Mouse (Mus musculus) lung, postnatal 0 days (tissue): Measurements from ENCODE around the gene Dcn. TPM values are rescaled to one million over a fixed set of nuclear protein-coding genes. Genes with fewer than 3 reads are reported as not detected.
A peak's percentile ranks its signal among the peaks of the same experiment; 100 is the strongest.

ENCODE experiments used
- ATAC-seq: fragments of 200-750 bp; cut with Nextera tagmentation; 2 replicates; pipeline ENCODE4 v1.8.0; 2017; ENCODE audit warnings: moderate library complexity
- DNase-seq: peaks from one replicate; pipeline ENCODE4 v3.0.0-alpha.2; 2016; ENCODE audit warnings: low spot score
- H3K27ac ChIP-seq: fragments of 300-500 bp; sonication (generic); 2 replicates; pipeline ENCODE4 v1.5.1; 2014; ENCODE audit warnings: antibody characterized with exemption, mild to moderate bottlenecking, low read length, mixed read lengths
- H3K27me3 ChIP-seq: fragments of 300-500 bp; sonication (generic); replicated peaks from 2 replicates; pipeline ENCODE4 v1.6.1; 2014; ENCODE audit warnings: low read length, mixed read lengths; ENCODE audit not compliant: insufficient read depth
- H3K36me3 ChIP-seq: fragments of 300-500 bp; sonication (generic); 2 replicates; pipeline ENCODE4 v1.6.1; 2014; ENCODE audit warnings: low read length, mixed read lengths; ENCODE audit not compliant: insufficient read depth
- H3K4me1 ChIP-seq: fragments of 300-500 bp; sonication (generic); 2 replicates; pipeline ENCODE4 v1.6.1; 2014; ENCODE audit warnings: antibody characterized with exemption, low read depth, low read length, mixed read lengths; ENCODE audit not compliant: insufficient read depth
- H3K4me2 ChIP-seq: fragments of 300-500 bp; sonication (generic); replicated peaks from 2 replicates; pipeline ENCODE4 v1.6.1; 2014; ENCODE audit warnings: low read depth, mild to moderate bottlenecking, low read length, moderate library complexity, mixed read lengths
- H3K4me3 ChIP-seq: fragments of 300-500 bp; sonication (generic); 2 replicates; pipeline ENCODE4 v1.5.1; 2014; ENCODE audit warnings: low read depth, low read length
- H3K9ac ChIP-seq: fragments of 300-500 bp; sonication (generic); replicated peaks from 2 replicates; pipeline ENCODE4 v1.6.1; 2014; ENCODE audit warnings: low read depth, mild to moderate bottlenecking
- H3K9me3 ChIP-seq: fragments of 300-500 bp; sonication (generic); 2 replicates; pipeline ENCODE4 v1.6.1; 2016; ENCODE audit warnings: low read length, mixed read lengths
- CTCF ChIP-seq: IDR thresholded peaks from 2 replicates; pipeline ENCODE4 v1.5.1; 2016; ENCODE audit warnings: antibody characterized with exemption, mild to moderate bottlenecking
- EP300 ChIP-seq: IDR thresholded peaks from 2 replicates; pipeline ENCODE4 v1.6.1; 2016; ENCODE audit warnings: antibody characterized with exemption, mild to moderate bottlenecking, control low read depth
- WGBS: fragments of 180-500 bp; shearing (Covaris S2); extraction: QIAGEN DNeasy Blood & Tissue Kit; methylation state at CpG from one replicate; pipeline ENCODE4 v1.1.7; 2014; 5-methylcytosine and 5-hydroxymethylcytosine counted together
- polyA plus RNA-seq: library from polyadenylated mRNA; unstranded; fragments of >200 nt; fragmentation: Nextera tagmentation; extraction: Ambion mirVana; gene quantifications from 2 replicates; pipeline ENCODE4 v1.2.1, GENCODE M21; 2015

Gene Dcn
- polyA plus RNA-seq: 35.4 and 42.5 TPM in 2 replicates

DNA sequence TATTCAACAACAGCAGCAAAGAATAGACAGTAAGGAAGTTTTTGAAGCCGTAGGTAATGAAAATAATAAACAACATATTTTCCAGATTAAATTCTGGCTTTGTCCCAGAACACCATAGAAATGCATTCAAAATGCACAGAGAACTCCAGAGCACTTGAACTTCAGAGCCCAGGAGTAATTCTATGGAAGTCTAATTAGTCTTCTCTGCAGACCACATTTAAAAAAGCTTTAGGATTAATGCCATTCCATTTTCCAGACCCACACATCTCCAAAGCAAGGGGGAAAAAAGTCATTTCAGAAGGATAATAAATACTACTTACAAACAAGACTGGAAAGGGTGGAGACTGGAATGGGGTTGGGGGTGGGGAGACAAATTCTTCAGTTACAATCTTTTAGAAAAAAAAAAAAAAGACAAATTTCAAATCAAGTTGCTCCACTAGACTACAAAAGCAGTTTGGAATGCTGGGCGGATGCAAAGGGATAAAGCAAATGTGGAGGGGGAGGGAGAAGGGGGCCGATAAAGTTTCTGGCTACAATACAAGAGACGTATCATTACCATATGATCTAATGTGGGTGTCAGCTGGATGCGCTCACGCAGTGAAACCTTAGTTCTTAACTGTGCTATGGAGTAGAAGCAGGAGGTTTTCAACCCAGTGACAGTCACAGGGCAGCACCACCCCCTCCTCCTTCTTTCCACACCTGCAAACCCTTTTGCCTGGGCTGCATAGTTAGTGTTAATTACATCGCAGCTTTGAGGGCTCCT is at the start of gene Dcn:
Dcn (plus strand) TSS at position 606 of the 763 bp plus-strand sequence.
- Histone ChIP-seq H3K27ac (no peak within 1 kb of the TSS), H3K4me1 (no peaks in the 10 kb centered on the region; the same call in 1 of the 2 replicates), H3K4me3 (no peak within 1 kb of the TSS), H3K27me3 (no peaks in the 10 kb centered on the region), H3K9ac (0 out of 2 replicates have a peak within 1 kb of the TSS, but pooled peaks have one; percentile 8), H3K9me3 (no peaks in the 10 kb centered on the region), H3K36me3 (no peaks in the 10 kb centered on the region), H3K4me2 (peak within 1 kb of the TSS; percentile 34)
- peak; percentile 19; the same call in 1 of the 2 replicates for ATAC-seq
- TF ChIP-seq EP300: no peak
- no peak for TF ChIP-seq CTCF
- DNase-seq: peak; percentile 40
- 13% methylated on average over 7 of the region's 7 CpGs for WGBS

DNA sequence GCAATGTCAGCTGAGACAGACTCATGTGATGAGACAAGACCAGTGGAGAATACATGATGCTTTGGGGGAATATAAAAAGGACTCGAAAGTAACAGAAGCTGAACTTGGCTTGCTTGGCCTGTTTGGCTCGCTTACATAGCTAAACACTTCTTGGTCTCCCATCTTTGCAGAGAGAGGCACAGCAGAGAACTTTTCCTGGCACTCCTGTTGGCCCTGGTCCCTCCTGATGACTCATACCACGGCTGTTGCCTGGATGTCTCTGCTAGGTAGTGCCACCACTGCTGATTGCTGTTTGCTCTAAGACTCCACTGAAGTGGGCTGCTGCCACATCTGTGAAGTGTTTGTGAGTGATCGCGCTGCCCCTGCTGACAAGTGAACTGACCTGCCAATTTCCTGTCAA is 42.7 kb upstream of the Dcn start:
- Histone ChIP-seq H3K4me3 (no peak overlapping the region), H3K4me2 (no peak overlapping the region)

DNA sequence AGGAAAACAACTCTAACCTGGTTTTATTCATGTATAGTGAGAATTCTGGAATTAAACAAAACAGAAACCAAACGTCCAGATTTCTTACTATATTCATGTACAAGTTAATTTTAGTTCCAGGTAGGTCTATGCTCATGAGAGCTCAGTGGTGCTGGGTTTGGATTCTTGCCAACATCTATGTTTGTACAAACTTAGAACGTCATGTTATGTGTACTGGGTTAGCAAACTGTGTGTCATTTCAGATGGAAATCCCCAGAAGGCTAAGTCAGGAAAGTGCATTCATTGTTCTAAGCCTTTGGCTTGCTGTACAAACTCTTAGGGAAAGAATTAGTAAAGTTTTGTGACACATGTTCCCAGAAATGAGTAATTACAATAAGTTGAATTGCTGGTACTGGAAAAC is 37.1 kb upstream of the Dcn start:
- WGBS: 15% methylated on average over 2 of the region's 2 CpGs
- H3K27me3 ChIP-seq: no peaks in the 10 kb centered on the region
- no peak overlapping the region for H3K9ac ChIP-seq
- no peak overlapping the region for H3K4me2 ChIP-seq
- H3K4me1 ChIP-seq: no peaks in the 10 kb centered on the region
- no peaks in the 10 kb centered on the region for H3K9me3 ChIP-seq
- ATAC-seq (no peak), DNase-seq (peak; percentile 21)
- H3K4me3 ChIP-seq: no peak overlapping the region
- H3K36me3 ChIP-seq: no peaks in the 10 kb centered on the region
- TF ChIP-seq EP300: no peak
- TF ChIP-seq CTCF: no peak
- no peak overlapping the region for H3K27ac ChIP-seq

More for the DNA sequence above, 42.7 kb upstream of the Dcn start:
- H3K27me3 ChIP-seq: no peaks in the 10 kb centered on the region
- H3K9me3 ChIP-seq: no peaks in the 10 kb centered on the region
- peak; percentile 95 for ATAC-seq
- peak; percentile 70 for DNase-seq
- H3K27ac ChIP-seq: no peak overlapping the region
- H3K36me3 ChIP-seq: no peaks in the 10 kb centered on the region
- H3K4me1 ChIP-seq: peaks cover 5% of the 10 kb centered on the region; the same call in 1 of the 2 replicates
- 41% methylated on average over 5 of the region's 5 CpGs for WGBS
- H3K9ac ChIP-seq: no peak overlapping the region
- TF ChIP-seq CTCF (no peak), EP300 (peak; percentile 39)

DNA sequence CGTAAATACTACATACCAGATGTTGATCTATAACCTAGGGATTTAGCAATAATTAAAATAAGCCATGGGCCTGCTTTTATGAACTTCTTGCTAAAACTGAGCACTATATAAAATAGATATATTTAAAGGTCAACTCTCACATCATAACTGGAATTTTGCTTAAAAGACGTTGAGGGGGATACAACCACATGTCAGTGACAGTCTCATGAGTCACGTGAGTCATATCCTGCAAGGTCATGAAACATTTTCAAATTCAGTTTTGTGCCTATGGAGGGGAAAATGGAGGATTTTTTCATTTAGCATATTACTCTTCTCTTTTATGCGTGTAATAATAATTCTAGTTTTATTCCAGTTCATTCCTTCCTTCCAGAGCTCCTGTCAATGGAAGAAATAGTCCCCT is 32.9 kb upstream of the Dcn start:
- no peak overlapping the region for H3K27ac ChIP-seq
- DNase-seq (no peak), ATAC-seq (no peak)
- H3K9ac ChIP-seq: no peak overlapping the region
- H3K4me1 ChIP-seq: no peaks in the 10 kb centered on the region
- no peaks in the 10 kb centered on the region for H3K36me3 ChIP-seq
- TF ChIP-seq EP300 (no peak), CTCF (no peak)
- no peaks in the 10 kb centered on the region for H3K27me3 ChIP-seq
- H3K9me3 ChIP-seq: no peaks in the 10 kb centered on the region
- no peak overlapping the region for H3K4me3 ChIP-seq
- H3K4me2 ChIP-seq: no peak overlapping the region
- WGBS: 71% methylated on average over 4 of the region's 4 CpGs

- no peak overlapping the region for H3K9ac ChIP-seq
- no peak for TF ChIP-seq EP300
- 63% methylated on average over 1 of the region's 1 CpGs for WGBS
- no peaks in the 10 kb centered on the region for H3K4me1 ChIP-seq
- ATAC-seq: no peak
- DNase-seq: no peak
- no peaks in the 10 kb centered on the region for H3K9me3 ChIP-seq
- H3K4me2 ChIP-seq: no peak overlapping the region
- H3K4me3 ChIP-seq: no peak overlapping the region
- H3K36me3 ChIP-seq: no peaks in the 10 kb centered on the region
- no peaks in the 10 kb centered on the region for H3K27me3 ChIP-seq
- no peak overlapping the region for H3K27ac ChIP-seq
Observed at GRCm38 (mm10) chr10:97452886-97453285, 26.5 kb upstream of the Dcn start.

GRCm38 (mm10) chr10:97453529-97453928 is 25.9 kb upstream of the Dcn start:
- H3K9me3 ChIP-seq: no peaks in the 10 kb centered on the region
- H3K4me1 ChIP-seq: no peaks in the 10 kb centered on the region
- no peaks in the 10 kb centered on the region for H3K36me3 ChIP-seq
- H3K9ac ChIP-seq: no peak overlapping the region
- no peak overlapping the region for H3K4me3 ChIP-seq
- 80% methylated on average over 9 of the region's 9 CpGs for WGBS
- no peak overlapping the region for H3K4me2 ChIP-seq
- no peak for TF ChIP-seq CTCF
- TF ChIP-seq EP300: no peak
- H3K27ac ChIP-seq: no peak overlapping the region
- no peak for DNase-seq
- ATAC-seq: no peak
- no peaks in the 10 kb centered on the region for H3K27me3 ChIP-seq
